Mouse (Mus musculus) kidney, adult 9 months (tissue): ENCODE measurements at regions not wholly inside any gene's neighbourhood (a gene's known extent, or its start where the extent isn't known, plus 50 kb on each side); places are given as distances from the start of the nearest gene placed in this dataset.

Experiments used
- DNase-seq: peaks from one replicate; pipeline ENCODE4 v3.0.0; 2022

DNA sequence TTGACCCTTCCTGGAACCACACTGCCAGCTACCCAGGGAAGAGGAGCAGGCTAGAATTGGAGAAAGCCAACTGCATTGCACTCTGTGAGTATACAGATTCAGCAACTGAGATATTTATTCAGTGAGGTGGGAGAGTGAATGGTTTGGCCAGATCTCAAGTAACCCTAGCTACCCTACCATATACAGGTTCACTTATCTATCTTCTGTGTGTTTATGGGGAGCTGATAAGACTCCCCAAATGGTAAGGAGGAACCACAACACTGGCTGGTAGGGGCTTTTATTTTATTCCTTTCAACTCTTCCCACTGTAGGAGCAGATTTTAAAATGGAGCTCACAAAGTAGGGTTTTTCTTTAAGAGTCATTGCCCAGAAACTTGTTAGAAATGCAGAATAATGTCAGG is 62.9 kb downstream of the Arrdc3 start:
- no peak for DNase-seq

DNA sequence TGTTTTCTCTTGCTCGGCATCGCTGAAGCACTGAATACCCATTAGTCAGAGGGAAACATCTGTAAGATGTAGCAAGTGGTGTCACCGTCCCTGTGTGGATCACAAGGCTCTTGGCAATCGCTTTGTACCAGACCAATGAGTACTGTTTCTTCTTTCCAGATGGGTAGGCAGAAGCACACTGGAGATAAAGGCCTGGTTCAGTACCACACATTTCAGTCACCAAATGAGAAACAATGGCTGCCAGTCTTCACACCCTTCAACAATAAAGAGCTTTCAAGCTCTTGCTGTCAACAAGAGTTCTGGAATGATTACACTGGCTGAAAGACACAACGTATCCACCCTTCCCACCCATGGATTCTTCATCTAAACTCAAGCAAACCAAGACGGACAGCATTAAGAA is 64.5 kb downstream of the Arrdc3 start:
- DNase-seq: no peak

- DNase-seq: no peak
Observed at GRCm38 (mm10) chr13:80949133-80949697, 66.0 kb downstream of the Arrdc3 start.

GRCm38 (mm10) chr13:80950239-80950638 is 67.1 kb downstream of the Arrdc3 start:
- DNase-seq: no peak

DNA sequence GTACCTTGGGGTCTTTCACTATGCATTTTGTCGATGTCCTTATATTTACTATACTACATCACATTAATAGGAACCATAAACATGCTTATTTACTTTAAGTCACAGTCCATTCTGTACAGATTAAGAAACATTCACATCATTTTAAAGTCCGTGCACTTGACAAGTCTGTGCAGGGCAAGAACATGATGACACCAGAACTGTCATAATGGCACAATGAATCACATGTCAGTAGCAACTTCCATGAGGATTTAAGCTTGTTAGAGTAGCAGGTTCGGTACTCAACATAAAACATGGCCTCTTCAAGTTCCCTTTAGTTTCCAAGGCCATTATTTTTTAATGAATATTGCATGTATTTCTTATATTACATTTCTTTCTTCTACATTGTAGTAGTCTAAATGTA is 67.6 kb downstream of the Arrdc3 start:
- DNase-seq: no peak

DNA sequence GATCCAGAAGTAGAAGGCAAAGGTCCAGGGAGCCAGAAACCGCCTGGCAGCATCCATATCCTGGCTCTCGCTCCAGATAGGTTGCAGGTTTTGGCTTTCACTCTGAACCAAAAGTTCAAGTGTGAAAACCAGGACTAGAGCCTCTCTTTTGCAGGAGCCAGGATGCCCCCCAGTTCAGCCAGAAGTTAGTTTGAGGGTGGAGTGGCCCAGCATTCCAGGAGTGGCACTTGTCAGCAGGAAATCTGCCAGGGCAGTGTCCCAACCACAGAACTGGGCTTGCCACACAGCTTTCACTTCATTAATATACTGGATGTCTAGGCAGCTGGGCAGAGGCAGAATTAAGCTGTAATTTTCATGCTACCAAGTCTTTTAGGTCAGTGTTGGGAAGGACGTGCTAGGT is 68.1 kb downstream of the Arrdc3 start:
- peak; percentile 26 for DNase-seq

DNA sequence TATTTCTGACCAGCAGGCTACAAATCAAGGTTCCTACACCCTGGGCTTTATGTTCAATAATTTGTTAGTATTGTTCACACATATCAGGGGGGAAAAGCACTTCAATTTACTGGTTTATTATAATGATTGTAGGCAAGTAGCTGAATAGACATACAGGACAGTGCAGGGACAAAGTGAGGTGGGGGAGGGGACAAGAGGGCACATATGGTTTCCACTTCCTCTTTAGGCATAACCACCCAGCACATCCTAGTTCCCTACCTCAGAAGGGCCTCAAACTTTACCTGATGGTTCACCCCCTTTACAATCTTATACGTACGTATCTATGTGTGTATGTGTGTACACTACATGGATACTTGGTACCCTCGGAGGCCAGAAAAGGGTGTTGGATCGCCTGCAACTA is 69.7 kb downstream of the Arrdc3 start:
- no peak for DNase-seq

DNA sequence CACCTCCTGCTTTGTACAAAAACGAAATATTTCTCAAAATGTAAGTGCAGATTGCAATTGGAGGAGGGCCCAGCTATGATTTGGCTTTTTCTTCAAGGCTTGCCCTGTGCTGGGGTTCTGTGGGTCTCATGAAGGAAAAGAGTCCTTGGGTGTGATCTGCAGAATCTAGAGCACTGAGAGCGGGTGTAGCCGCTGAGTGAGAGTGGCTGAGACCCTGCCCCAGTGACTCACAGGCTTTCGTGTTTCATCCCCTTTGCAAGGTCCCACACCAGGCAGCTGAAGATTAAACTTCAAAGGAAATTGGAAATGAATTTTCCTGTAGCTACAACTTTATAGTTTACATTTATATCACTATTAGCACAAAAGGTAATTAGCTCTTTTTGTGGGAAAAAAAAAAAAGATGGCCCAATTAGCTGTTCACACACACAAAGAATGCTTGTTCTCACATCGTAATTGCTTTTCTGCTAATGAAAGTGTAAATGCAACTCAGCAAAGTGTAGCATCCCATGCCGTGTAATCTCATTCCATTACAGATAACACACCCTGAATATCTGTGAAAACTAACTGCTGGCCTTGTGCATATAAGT is 71.0 kb downstream of the Arrdc3 start:
- no peak for DNase-seq

DNA sequence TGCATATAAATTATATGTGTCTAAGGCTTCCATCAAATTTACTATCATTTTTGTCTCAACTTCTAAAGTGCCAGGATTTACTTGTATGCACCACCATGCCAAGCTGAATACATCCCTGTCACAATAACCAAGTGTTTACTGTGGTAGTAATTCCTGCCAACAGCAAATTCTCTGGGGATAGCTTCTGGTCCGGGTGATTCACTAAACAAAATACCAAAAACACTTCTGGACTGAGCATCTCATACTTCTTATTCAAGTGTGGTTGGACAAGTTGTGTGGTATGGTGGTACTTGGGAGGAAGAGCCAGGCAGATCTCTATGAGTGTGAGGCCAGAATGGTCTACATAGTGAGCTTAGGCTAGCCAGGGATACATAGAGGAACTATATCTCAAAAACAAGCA is 73.8 kb downstream of the Arrdc3 start:
- no peak for DNase-seq

- DNase-seq: no peak
Observed at GRCm38 (mm10) chr13:80957419-80958139, 74.4 kb downstream of the Arrdc3 start.

DNA sequence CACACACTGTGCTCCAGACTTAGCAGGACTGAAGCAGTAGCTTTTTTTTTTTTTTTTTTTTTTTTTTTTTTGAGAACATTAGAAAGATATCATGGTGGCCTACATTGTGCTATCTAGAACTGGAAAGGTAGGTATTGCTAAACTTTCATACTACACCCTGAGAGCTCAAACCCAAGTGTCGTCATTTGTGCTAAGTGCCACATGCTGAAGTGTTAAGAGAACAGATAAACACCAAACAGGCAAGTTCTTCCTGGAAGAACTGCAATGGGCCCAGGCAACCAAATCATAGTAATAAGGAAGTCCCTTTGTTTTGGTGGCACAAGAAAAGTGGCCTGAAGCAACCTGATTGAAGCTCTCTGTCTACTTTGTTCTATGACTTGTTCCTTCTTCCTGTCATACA is 76.6 kb downstream of the Arrdc3 start:
- no peak for DNase-seq

- DNase-seq: no peak
Observed at GRCm38 (mm10) chr13:80961985-80962617, 78.9 kb downstream of the Arrdc3 start.

DNA sequence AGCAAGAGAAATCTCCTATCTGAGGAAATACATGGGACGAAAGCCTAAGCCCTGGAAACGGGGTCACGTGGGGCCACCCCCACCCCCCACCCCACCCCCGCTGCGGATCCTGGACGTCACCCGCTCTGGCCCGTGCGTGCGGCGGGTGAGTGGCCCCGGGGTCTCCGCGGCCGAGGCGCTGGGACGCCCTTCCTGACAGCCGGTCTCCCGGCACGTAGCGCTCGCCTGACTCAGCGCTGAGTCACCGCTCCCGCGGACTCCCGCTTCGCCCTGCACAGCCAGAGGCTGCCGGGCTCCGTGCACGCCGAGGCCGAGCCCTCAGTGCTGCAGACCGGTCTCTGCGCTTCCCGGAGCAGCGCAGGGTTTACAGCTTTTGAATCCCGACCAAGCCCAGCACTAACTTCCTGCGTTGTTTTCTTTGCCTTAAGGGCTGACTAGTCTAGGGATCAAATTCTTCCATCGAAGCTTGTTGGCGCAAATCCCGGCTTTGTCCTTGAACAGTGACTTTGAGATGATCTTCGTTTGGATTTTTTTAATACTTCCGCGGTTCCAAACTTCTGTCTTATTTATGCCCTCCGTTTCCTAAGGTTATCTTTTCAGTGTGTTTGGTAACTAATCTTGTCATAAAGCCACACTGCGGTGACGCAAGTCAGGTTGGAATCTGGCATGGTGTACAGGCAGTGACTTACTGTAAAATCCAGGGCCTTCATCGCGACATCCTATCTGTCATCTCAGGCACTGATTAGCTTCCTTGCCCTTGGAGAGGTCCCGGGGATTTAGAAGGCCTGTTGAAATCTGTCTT is 79.8 kb downstream of the Arrdc3 start:
- peak; percentile 76 for DNase-seq

DNA sequence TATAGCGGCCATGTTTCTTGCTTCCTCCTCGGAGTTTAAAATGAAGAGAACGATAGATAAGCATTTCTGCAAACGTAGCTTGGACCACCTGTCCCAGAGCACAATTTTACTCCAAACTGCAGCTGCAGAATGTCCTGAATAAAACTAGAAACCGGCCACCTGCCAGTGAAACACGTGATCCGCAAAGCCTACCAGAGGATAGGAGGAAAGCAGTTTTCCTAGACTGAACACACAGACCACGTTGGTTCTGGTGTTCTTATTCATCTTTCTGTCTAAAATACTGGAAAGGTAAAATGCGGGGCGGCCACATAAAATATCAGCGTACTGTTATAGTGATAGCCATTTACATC is 80.4 kb downstream of the Arrdc3 start:
- no peak for DNase-seq

DNA sequence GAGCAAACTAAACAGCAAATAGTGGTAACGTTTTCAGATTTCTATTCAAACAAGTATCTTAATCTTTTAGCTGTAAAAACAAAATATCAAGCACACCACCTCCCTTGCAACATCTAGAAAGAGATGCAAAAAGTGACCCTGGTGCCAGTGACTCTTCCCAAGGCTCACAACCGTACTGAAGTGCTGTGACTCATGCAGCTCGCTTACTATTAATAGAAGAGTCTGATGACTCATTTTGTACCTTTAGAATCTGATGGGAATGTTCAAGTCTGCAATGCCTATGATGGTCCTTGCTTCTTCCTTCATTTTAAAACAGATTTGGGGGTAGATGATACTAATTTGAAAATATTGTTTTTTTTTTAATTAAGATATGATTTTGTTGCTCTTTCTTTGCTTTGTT is 88.5 kb downstream of the Arrdc3 start:
- no peak for DNase-seq

DNA sequence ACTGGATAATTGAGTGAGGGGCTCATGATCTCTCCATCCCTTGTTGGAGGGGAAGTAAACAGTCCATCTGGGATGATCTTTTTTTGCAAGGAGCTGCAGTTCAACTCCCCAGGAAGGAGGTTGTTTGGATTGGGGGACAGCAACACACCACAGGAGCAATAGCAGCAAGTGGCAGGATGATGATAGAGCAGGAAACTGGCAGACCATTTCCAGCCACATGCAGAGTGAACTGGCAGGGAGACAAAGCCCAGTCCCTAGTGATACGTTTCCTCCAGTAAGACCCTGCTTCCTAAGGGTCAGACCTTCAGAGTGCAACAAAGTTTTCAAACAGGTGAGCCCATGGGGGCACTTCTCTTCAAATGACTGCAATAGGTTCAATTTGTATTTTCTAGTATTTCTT is 91.2 kb downstream of the Arrdc3 start:
- no peak for DNase-seq

- DNase-seq: peak; percentile 20
Observed at GRCm38 (mm10) chr13:80977266-80977665, 94.1 kb downstream of the Arrdc3 start.

GRCm38 (mm10) chr13:80981201-80981600 is 98.0 kb downstream of the Arrdc3 start:
- peak; percentile 59 for DNase-seq

GRCm38 (mm10) chr13:80986657-80987056 is 103.5 kb downstream of the Arrdc3 start:
- DNase-seq: no peak

DNA sequence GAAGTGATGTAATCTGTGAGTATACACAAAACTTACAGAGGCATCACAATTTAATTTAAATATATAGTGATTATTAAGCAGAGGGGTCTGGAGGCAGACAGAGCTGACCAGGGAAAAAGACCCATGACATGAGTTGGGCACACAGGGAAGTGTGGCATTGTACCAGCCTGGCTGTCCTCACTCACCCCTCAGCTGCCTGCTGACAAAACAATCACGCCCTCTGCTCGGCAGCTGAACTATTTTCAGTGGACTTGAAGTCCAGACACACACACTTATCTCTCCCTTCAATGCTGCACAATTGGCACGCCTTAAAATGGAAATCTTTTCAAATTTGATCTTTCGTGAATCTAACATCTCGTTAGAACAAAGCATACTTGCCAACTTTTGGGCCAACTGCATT is 106.6 kb downstream of the Arrdc3 start:
- no peak for DNase-seq

GRCm38 (mm10) chr13:80992342-80992741 is 109.2 kb downstream of the Arrdc3 start:
- DNase-seq: no peak

- DNase-seq: peak; percentile 17
Observed at GRCm38 (mm10) chr13:81008864-81009766, 125.9 kb downstream of the Arrdc3 start.
